Mouse (Mus musculus): Measurements from ENCODE around the gene Gabrb2. TPM values are rescaled to one million over a fixed set of nuclear protein-coding genes. Genes with fewer than 3 reads are reported as not detected.

The Gabrb2 gene
- 1.8 and 2.2 TPM in 2 replicates for polyA plus RNA-seq (2014; fragmentation: Nextera tagmentation; extraction: Ambion mirVana)

- H3K9ac ChIP-seq (ENCODE audit: low read depth, low read length) = peak within 1 kb of the TSS; percentile 65
- H3K36me3 ChIP-seq (ENCODE audit: control insufficient read depth, insufficient read depth, low read length) = no peaks in the 10 kb centered on the region
- 26% methylated on average over 18 of the region's 20 CpGs for WGBS (ENCODE audit: insufficient replicate concordance)
- H3K9me3 ChIP-seq (replicated peaks; ENCODE audit: control insufficient read depth, low read length) = no peaks in the 10 kb centered on the region
- H3K27me3 ChIP-seq (ENCODE audit: control insufficient read depth, insufficient read depth, low read length) = no peaks in the 10 kb centered on the region
- H3K4me1 ChIP-seq (ENCODE audit: control insufficient read depth, insufficient read depth, low read length) = no peaks in the 10 kb centered on the region
- ATAC-seq (replicated peaks; ENCODE audit: insufficient number of reproducible peaks, low FRiP score, low TSS enrichment) = no peak
- peak within 1 kb of the TSS; percentile 84 for H3K4me2 ChIP-seq
- H3K27ac ChIP-seq (ENCODE audit: low read depth, low read length) = no peak within 1 kb of the TSS
- H3K4me3 ChIP-seq (ENCODE audit: low read depth, low read length) = peak within 1 kb of the TSS; percentile 52
These were observed at the start of gene Gabrb2 for GRCm38 (mm10) chr11:42418996-42419782. Gene Gabrb2, plus strand, starts transcription at chr11:42419757.

GRCm38 (mm10) chr11:42378983-42379382, 40.6 kb upstream of the Gabrb2 start:
- no peaks in the 10 kb centered on the region for H3K27me3 ChIP-seq (ENCODE audit: control insufficient read depth, insufficient read depth, low read length)
- H3K36me3 ChIP-seq (ENCODE audit: control insufficient read depth, insufficient read depth, low read length) = no peaks in the 10 kb centered on the region
- 78% methylated on average over 2 of the region's 2 CpGs for WGBS (ENCODE audit: insufficient replicate concordance)
- H3K4me2 ChIP-seq = no peak overlapping the region
- no peaks in the 10 kb centered on the region for H3K4me1 ChIP-seq (ENCODE audit: control insufficient read depth, insufficient read depth, low read length)
- H3K4me3 ChIP-seq (ENCODE audit: low read depth, low read length) = no peak overlapping the region
- H3K9ac ChIP-seq (ENCODE audit: low read depth, low read length) = no peak overlapping the region
- H3K9me3 ChIP-seq (replicated peaks; ENCODE audit: control insufficient read depth, low read length) = no peaks in the 10 kb centered on the region
- ATAC-seq (replicated peaks; ENCODE audit: insufficient number of reproducible peaks, low FRiP score, low TSS enrichment) = no peak
- H3K27ac ChIP-seq (ENCODE audit: low read depth, low read length) = no peak overlapping the region

GRCm38 (mm10) chr11:42386486-42386885, 33.1 kb upstream of the Gabrb2 start:
- Histone ChIP-seq H3K9me3 (replicated peaks; ENCODE audit: control insufficient read depth, low read length) (no peaks in the 10 kb centered on the region), H3K4me1 (ENCODE audit: control insufficient read depth, insufficient read depth, low read length) (no peaks in the 10 kb centered on the region), H3K9ac (ENCODE audit: low read depth, low read length) (no peak overlapping the region), H3K4me3 (ENCODE audit: low read depth, low read length) (no peak overlapping the region), H3K27me3 (ENCODE audit: control insufficient read depth, insufficient read depth, low read length) (no peaks in the 10 kb centered on the region), H3K36me3 (ENCODE audit: control insufficient read depth, insufficient read depth, low read length) (no peaks in the 10 kb centered on the region), H3K27ac (ENCODE audit: low read depth, low read length) (no peak overlapping the region), H3K4me2 (no peak overlapping the region)
- no peak for ATAC-seq (replicated peaks; ENCODE audit: insufficient number of reproducible peaks, low FRiP score, low TSS enrichment)
- 82% methylated on average over 4 of the region's 4 CpGs for WGBS (ENCODE audit: insufficient replicate concordance)

- H3K27me3 ChIP-seq (ENCODE audit: control insufficient read depth, insufficient read depth, low read length) = no peaks in the 10 kb centered on the region
- no peak for ATAC-seq (replicated peaks; ENCODE audit: insufficient number of reproducible peaks, low FRiP score, low TSS enrichment)
- H3K9ac ChIP-seq (ENCODE audit: low read depth, low read length) = no peak overlapping the region
- no peaks in the 10 kb centered on the region for H3K9me3 ChIP-seq (replicated peaks; ENCODE audit: control insufficient read depth, low read length)
- H3K4me3 ChIP-seq (ENCODE audit: low read depth, low read length) = no peak overlapping the region
- H3K4me2 ChIP-seq = no peak overlapping the region
- H3K4me1 ChIP-seq (ENCODE audit: control insufficient read depth, insufficient read depth, low read length) = no peaks in the 10 kb centered on the region
- H3K27ac ChIP-seq (ENCODE audit: low read depth, low read length) = no peak overlapping the region
- 53% methylated on average over 3 of the region's 3 CpGs for WGBS (ENCODE audit: insufficient replicate concordance)
- no peaks in the 10 kb centered on the region for H3K36me3 ChIP-seq (ENCODE audit: control insufficient read depth, insufficient read depth, low read length)
These were observed 28.8 kb upstream of the Gabrb2 start for GRCm38 (mm10) chr11:42390682-42391290.

DNA sequence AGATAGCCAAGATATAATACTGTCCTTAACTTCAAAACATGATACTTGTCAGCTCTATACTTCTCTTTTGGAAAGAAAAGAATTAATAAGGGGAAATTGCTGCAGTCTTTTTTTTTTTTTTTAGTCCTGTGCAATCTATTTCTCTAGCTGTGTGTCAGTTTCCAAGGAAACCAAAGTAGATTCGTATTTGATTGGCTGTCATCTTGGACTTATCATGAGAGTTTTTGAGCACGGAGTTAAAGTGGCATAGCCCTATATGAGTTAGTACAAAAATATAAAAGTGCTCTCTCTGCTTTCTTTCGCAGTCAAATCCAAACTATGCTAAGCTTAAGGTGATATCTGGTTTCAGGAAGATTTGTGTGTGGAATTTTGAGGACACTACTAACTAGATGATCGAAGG, 26.1 kb upstream of the Gabrb2 start:
- no peak overlapping the region for H3K4me3 ChIP-seq (ENCODE audit: low read depth, low read length)
- no peaks in the 10 kb centered on the region for H3K4me1 ChIP-seq (ENCODE audit: control insufficient read depth, insufficient read depth, low read length)
- no peak overlapping the region for H3K9ac ChIP-seq (ENCODE audit: low read depth, low read length)
- H3K4me2 ChIP-seq = no peak overlapping the region
- H3K27me3 ChIP-seq (ENCODE audit: control insufficient read depth, insufficient read depth, low read length) = no peaks in the 10 kb centered on the region
- no peaks in the 10 kb centered on the region for H3K36me3 ChIP-seq (ENCODE audit: control insufficient read depth, insufficient read depth, low read length)
- 78% methylated on average over 4 of the region's 4 CpGs for WGBS (ENCODE audit: insufficient replicate concordance)
- no peaks in the 10 kb centered on the region for H3K9me3 ChIP-seq (replicated peaks; ENCODE audit: control insufficient read depth, low read length)
- no peak for ATAC-seq (replicated peaks; ENCODE audit: insufficient number of reproducible peaks, low FRiP score, low TSS enrichment)
- no peak overlapping the region for H3K27ac ChIP-seq (ENCODE audit: low read depth, low read length)

GRCm38 (mm10) chr11:42419791-42420633, 455 bp downstream of the Gabrb2 start:
- Histone ChIP-seq H3K4me3 (ENCODE audit: low read depth, low read length) (peak overlapping the region; percentile 52), H3K9ac (ENCODE audit: low read depth, low read length) (peak overlapping the region; percentile 65; the same call in 1 of the 2 replicates), H3K27ac (ENCODE audit: low read depth, low read length) (no peak overlapping the region), H3K4me2 (peak overlapping the region; percentile 84), H3K9me3 (replicated peaks; ENCODE audit: control insufficient read depth, low read length) (no peaks in the 10 kb centered on the region), H3K36me3 (ENCODE audit: control insufficient read depth, insufficient read depth, low read length) (no peaks in the 10 kb centered on the region), H3K4me1 (ENCODE audit: control insufficient read depth, insufficient read depth, low read length) (no peaks in the 10 kb centered on the region), H3K27me3 (ENCODE audit: control insufficient read depth, insufficient read depth, low read length) (no peaks in the 10 kb centered on the region)
- ATAC-seq (replicated peaks; ENCODE audit: insufficient number of reproducible peaks, low FRiP score, low TSS enrichment) = peak; percentile 72
- WGBS (ENCODE audit: insufficient replicate concordance) = under 1% methylated on average over 22 of the region's 40 CpGs

- H3K27ac ChIP-seq (ENCODE audit: low read depth, low read length) = no peak overlapping the region
- H3K36me3 ChIP-seq (ENCODE audit: control insufficient read depth, insufficient read depth, low read length) = no peaks in the 10 kb centered on the region
- H3K4me2 ChIP-seq = peak overlapping the region; percentile 84
- peak; percentile 24; the same call in 1 of the 2 replicates for ATAC-seq (replicated peaks; ENCODE audit: insufficient number of reproducible peaks, low FRiP score, low TSS enrichment)
- H3K4me1 ChIP-seq (ENCODE audit: control insufficient read depth, insufficient read depth, low read length) = no peaks in the 10 kb centered on the region
- peak overlapping the region; percentile 65 for H3K9ac ChIP-seq (ENCODE audit: low read depth, low read length)
- H3K27me3 ChIP-seq (ENCODE audit: control insufficient read depth, insufficient read depth, low read length) = no peaks in the 10 kb centered on the region
- 1% methylated on average over 21 of the region's 21 CpGs for WGBS (ENCODE audit: insufficient replicate concordance)
- H3K4me3 ChIP-seq (ENCODE audit: low read depth, low read length) = peak overlapping the region; percentile 52
- H3K9me3 ChIP-seq (replicated peaks; ENCODE audit: control insufficient read depth, low read length) = no peaks in the 10 kb centered on the region
These were observed 1.3 kb downstream of the Gabrb2 start for GRCm38 (mm10) chr11:42420634-42421470.

- 0% methylated on average over 3 of the region's 3 CpGs for WGBS (ENCODE audit: insufficient replicate concordance)
- ATAC-seq (replicated peaks; ENCODE audit: insufficient number of reproducible peaks, low FRiP score, low TSS enrichment) = no peak
- no peaks in the 10 kb centered on the region for H3K4me1 ChIP-seq (ENCODE audit: control insufficient read depth, insufficient read depth, low read length)
- H3K4me3 ChIP-seq (ENCODE audit: low read depth, low read length) = no peak overlapping the region
- H3K4me2 ChIP-seq = no peak overlapping the region
- no peaks in the 10 kb centered on the region for H3K36me3 ChIP-seq (ENCODE audit: control insufficient read depth, insufficient read depth, low read length)
- no peaks in the 10 kb centered on the region for H3K9me3 ChIP-seq (replicated peaks; ENCODE audit: control insufficient read depth, low read length)
- no peaks in the 10 kb centered on the region for H3K27me3 ChIP-seq (ENCODE audit: control insufficient read depth, insufficient read depth, low read length)
- H3K9ac ChIP-seq (ENCODE audit: low read depth, low read length) = no peak overlapping the region
- no peak overlapping the region for H3K27ac ChIP-seq (ENCODE audit: low read depth, low read length)
These were observed 3.7 kb downstream of the Gabrb2 start for GRCm38 (mm10) chr11:42423231-42423630.
